Mouse (Mus musculus) adipocyte (in vitro differentiated cells): ENCODE measurements at regions not wholly inside any gene's neighbourhood (a gene's known extent, or its start where the extent isn't known, plus 50 kb on each side); places are given as distances from the start of the nearest gene placed in this dataset.

Source experiments
- DNase-seq: peaks from one replicate; pipeline ENCODE4 v3.0.0-alpha.2; 2016; ENCODE audit warnings: low spot score

DNA sequence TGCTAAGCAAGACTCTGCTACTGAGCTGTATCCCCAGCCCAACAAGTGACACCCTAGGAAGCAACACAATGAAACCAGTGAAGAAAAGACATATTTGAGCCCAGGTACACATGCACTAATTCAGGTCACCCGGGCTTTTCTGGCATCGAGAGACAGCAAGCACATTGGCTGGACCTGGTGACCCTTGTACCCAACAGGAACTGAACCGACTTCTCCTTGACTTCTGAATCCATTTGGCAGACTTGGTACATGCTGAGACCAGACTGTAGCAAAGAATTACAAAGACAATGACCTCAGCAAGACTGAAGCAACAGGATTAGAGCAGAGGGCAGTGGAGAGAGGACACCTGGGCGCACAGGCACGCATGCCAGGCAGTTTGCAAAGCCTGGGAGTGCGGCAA is 79.1 kb downstream of the Sema4f start:
- DNase-seq: peak; percentile 31

DNA sequence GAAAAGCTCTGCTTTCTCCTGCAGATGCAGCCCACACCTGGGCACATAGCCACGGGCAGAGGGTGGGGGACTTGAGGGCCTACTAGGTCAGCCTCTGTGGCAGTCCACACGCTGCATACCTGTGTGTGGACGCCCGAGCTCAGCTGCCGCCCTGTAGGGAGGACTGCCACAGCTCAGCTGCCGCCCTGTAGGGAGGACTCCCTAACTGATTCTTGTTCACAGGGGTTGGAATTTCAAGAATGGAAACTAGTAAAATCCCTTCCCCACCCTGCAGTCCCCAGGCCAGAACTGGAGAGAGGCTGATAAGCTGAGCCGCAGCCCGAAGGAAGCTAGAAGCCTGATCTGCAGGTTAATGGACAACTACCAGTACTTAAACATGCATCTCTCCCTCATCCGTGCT is 82.0 kb upstream of the Hk2 start:
- no peak for DNase-seq

DNA sequence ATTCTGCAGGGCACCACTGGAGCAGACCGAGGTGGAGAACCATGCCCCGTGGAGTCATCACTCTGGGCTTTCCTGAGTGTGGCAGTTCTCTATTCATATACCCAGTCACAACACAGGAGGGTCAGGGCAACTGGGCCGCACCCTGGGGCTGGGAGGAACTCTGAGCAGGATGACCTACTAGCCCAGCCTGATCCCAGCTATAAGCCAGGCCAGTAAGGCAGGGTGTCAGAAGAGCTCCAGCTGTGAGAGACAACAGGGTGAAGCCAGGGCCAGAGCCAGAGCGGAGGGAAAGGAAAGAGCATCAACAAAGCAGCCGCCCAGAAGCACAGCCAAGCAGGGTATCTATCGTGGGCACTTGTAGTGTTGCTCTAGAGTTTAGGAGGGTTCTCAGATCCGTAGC is 81.1 kb upstream of the Hk2 start:
- DNase-seq: no peak

DNA sequence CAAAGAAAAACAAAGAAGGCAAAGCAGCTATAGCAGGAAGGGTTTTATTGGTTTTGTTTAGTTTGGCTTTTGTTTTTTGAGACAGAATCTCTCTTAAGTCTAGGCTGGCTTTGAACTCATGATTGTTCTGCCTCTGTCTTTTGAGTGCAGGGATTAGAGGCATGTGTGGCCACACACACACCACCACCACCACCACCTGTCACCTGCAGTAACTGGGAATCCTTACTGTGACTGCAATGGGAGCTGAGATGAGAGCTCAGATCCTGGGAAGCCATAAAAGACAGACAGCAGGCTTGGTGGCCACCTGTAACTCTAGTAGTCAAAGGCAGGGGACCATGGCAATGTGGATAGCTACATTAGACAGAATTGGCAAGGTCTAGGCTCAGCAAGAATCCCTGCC is 80.5 kb upstream of the Hk2 start:
- DNase-seq: no peak

DNA sequence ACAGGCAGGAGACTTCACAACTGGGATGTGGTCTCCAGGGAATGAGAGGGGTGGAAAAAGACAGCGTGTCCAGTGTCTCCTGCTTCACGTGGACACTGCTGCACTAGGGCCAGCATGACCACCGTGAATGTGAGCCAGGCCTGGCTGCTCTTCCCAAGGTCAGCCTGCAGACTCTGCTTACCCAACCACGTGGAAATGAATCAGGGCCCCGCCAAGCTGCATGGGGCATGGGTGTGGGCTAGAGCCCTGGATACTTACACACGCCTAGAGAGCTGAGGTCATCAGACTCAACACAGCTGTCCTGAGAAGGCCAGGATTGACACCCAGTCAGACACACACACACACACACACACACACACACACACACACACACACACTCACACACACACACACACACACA is 80.1 kb upstream of the Hk2 start:
- DNase-seq: peak; percentile 37

DNA sequence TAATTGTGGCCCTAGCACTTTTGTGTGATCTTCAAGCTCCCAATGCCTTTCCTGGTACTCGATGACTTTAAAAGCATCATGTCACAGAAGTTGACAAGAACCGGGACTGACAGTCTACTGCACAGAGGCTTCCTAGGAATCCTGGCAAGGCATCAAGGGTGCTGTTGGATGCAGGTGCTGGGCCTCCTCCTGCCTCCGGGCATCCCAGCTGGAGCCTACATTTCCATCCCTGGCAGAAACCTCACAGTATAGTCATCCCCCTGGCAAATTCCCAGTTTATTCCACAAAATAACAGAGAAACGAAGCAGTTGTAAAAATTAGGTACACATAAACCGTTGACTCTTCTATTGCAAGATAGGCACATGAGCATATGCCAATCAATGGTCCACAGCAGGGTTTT is 78.8 kb upstream of the Hk2 start:
- DNase-seq: no peak

DNA sequence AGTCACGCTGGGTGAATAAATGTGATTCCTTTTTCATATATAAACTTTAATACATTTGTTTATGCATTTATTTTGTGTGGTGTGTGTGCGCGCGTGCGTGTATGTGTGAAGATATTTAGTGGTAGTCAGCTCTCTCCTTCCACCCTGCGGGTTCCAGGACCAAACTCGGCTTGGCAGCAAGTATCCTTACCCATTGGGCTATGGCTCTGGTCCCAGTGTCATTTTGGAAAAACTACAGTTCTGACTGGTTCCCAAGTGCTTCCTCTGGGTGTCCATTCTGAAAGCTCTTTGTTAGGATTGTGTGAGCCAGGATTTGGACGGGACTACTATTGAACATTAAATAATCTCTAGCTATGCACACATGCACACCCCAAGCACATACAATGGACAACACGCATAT is 76.3 kb upstream of the Hk2 start:
- DNase-seq: no peak

DNA sequence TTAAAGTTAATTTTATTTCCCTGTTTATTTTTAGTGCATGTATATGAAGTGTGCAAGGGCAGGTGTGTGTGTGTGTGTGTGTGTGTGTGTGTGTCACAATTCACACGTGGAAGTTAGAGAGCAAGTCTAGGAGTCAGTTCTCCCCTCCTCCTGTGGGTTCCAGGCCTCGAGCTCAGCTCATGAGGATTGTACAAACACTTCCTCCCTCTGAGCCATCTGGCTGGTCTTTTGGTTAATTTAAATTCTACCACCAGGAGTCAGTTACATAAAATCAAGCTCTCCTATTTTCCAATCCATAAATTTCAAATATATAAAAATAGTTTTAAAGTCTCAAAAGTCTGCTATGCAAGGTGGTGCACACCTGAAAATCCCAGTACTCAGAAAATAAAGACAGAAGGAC is 73.3 kb upstream of the Hk2 start:
- DNase-seq: no peak

DNA sequence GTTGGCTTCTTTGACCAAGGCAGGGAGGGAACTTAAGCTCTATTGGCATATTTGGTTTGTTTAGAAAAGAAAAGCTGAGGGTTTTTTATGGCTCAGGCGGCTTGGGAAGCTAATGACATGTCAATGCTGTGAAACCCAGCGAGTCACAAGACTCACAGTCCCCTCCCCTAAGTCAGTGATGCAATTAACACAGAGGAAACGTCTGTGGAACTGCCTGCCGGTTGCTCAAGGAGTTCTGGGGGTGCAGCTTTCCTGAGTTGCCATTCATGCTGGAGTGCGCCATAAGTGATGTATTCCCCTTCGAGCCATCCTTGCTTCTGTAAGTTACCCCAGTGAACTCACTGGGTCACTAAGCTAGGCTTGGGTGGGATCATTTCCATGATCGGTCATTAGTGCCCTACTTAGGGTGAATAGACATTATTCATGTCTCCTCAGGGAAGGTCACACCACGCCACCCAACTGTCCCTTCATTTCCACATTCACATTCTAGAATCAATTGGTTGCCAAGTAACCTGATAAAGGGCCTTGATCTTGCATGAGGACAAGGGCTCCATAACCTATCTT is 72.4 kb upstream of the Hk2 start:
- no peak for DNase-seq

DNA sequence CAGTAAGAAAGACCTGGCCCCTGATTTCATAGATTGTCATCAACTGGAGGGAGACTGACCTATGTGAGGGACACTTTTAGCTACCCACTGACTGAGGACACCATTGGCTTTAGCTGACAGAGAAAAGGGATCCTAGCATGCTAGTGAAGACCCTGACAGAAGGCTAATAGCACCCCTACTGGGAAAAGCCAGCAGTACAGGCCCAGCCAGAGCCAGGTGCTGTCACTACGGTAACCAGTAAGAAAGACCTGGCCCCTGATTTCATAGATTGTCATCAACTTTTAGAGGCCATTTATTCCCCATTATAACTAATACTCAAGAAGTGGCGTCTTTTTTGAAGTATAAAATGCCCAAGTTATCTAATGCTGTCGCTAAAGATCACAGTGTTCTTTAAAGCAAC is 70.2 kb upstream of the Hk2 start:
- DNase-seq: peak; percentile 28

DNA sequence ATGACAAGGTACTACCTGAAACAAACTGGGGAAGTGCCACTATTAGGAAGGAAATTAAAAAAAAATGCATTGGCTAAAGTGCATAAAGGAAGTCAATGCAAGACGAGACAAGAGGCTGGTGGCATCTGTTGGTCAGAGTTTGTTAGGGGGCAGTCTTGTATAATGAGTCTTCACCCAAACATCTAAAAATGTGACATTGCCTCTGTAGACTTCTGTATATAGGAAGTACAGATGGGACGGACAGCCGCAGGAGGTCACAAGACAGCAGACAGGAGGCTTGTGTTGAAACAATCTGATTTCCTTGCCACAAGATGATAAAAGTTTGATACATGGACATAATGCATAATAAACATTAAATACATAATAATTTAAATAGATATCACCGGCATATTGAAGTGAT is 69.6 kb upstream of the Hk2 start:
- DNase-seq: no peak

DNA sequence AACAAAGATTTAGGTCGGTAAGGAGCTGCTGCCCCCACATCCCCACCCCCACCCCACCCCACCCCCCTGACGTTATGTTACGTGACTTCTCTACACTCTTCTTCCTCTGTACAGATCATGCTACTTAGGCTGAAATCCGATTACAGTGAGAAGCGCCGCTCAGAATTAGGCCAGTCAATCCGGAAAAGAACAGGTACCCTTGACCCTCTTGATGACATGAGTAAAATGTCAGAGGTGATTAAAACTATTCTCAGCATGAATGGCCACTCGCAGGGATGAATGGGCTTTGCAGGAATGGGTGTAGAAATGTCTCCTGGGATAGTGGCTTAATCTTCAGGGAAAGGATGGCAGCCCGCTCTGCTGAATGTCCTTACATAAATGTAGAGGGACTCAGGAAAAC is 63.0 kb upstream of the Hk2 start:
- no peak for DNase-seq

DNA sequence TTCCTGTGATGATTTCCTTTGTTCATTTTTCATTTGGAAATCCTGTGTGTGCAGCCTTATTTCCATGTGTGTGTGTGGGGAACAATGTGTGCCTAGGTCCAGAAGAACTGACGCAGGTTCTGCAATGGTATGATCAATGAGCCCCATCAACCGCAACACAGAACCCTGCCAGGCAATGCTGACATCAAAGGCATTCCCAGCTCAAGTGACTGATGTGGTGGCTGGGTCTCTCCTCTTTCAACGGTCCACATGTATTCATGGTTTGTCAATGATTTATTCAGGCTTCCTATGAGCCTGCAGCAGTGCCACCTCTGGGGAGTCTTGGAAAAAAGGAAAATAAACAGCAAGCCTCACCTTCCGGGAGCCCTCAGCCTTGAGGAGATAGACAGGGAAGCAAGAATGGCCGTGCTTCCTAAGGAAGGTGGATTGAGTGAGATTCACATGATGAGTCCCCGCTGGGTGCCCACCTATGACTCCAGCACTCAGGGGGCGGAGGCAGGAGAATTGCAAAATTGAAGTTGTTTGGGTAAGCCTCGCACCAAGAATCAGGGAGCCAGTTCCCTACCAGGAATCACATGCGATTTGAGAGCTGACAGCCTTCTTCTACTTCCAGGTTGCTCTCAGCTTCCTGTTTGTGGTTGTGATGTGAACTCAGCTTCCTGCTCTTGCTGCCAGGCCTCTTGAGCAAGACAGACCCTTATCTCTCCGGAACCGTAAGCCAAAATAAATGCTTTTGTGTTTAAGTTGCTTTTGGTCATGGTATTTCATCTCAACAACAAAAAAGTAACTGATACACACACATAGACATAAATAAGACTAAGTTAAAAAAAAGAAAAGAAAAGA is 61.2 kb upstream of the Hk2 start:
- no peak for DNase-seq

DNA sequence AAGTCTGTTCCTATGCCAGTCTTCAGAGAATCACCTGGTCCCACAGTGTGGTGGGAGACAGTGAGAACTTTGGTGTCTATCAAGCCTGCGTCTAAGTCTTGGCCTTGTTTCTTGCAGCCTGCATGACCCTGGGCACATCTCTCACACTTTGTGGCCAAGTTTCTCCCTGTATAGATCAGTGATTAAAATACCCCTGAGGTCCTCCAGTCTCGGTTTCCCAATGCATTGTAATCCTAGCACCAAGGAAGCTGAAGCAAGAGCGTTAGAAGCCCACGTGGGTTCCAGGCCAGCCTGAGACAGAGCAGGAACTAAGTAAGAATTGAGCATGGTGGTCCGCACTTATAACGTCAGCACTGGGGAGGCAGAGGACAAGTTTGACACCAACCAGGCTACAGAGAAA is 59.6 kb upstream of the Hk2 start:
- no peak for DNase-seq

DNA sequence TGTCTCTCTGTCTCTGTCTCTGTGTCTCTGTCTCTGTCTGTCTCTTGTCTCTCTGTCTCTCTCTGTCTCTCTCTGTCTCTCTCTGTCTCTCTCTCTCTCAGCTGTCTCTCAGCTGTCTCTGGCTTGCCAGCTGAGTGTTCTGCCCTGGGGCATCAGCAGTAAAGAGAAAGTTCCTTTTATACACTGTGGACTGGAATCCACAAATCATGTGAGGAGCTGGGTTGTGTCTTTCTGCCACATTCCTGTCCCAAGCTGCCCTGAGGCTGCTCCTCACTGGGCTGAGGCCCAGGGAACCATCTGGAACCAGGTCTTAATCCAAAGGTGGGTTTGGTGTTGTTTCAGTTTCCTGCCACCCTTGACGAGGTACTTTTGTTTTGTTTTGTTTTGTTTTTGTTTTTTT is 57.0 kb upstream of the Hk2 start:
- peak; percentile 62 for DNase-seq

DNA sequence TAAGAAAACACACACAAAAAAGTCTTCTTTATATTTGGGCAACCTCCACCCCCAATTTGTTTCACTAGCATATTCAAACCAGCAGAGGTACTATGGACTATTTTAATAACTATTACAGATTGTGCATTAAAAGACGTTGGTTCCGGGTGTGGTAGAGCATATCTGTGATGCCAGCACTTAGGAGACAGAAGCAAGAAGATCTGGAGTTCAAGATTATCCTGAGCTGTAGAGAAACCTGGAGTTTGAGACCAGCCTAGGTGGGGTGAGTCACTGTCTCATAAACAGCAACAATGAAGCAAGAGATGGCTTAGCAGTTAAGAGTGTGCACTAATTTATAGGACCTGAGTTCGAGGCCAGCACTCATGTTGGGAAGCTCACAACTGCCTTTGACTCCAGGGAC is 50.4 kb upstream of the Hk2 start:
- no peak for DNase-seq

DNA sequence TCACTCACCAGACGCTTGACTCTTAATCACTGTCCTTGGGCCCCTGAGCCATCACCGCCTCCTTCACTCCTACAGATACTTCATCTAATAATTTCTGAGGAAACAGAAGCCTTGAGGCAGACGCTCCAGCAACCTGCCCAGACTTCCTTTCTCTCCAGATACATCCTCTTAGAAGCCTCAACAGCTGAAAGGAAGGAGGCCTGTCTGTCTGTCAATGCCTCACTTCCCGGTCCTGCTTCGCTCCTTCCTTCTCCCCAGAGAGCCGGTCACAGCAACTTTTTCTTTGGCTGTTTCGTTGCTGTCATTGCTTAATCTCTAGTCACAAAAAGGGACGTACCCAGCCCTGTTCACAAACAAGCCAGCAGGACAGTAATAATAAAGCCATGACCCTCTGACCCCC is 50.0 kb upstream of the Hk2 start:
- DNase-seq: no peak
